Mouse (Mus musculus): ENCODE measurements around the gene Sars2. TPM values are rescaled to one million over a fixed set of nuclear protein-coding genes. Genes with fewer than 3 reads are reported as not detected.

Gene Sars2
- total RNA-seq, 2 experiments from 2014 or later: 17.5 to 23.7 TPM

DNA sequence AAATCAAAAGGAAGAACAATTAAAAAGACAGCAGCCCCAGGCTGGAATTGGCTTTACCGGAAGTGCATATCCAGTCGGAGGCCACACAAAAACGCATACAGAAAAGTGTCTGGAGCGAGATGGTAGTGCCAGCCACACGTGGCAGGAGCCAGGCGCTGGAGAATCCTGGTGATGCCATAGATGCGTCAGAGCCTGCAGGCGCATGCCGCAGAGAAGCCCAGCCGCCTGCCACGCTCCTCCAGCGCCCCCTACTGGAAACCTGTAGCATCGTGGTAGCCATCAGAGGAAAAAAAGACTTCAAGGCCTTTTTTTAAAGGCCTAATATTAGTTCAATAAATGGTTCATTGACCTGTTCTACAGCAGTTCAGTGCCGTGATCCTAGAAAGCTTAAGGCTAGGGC, 15.2 kb upstream of the Sars2 start:
- DNase-seq: peak; percentile 91

DNA sequence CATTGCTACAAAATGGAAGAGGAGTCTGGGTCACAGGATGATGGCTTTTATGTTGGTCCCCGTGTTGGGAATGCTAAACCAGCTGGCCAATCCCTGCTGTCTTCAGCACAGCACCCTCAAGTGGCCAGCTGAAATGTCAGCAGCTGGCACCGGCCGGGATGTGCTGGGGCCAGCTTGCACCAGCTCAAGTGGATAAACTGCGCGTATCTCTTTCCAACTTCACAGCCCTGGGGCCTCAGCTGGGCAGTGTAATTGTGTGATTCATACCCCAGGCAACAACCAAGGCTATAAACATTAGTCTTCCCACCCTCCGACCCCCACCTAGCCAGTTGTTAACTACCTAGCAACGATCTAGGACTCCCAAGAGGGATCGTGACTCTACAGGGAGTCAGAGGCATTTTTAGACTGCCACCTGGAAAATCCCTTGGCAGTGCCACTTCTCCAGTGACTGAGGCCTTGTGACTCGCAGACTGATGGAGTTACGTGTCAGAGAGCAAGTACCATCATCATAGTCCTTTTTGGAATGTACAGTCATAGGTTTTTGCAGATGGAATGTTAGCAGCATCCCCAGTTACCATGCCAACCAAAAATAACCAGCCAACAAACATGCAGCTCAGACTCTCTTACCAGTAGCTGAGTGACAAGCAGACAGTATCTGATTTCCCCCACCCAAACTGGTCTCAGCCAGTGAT, 14.0 kb upstream of the Sars2 start:
- DNase-seq: peak; percentile 44

DNA sequence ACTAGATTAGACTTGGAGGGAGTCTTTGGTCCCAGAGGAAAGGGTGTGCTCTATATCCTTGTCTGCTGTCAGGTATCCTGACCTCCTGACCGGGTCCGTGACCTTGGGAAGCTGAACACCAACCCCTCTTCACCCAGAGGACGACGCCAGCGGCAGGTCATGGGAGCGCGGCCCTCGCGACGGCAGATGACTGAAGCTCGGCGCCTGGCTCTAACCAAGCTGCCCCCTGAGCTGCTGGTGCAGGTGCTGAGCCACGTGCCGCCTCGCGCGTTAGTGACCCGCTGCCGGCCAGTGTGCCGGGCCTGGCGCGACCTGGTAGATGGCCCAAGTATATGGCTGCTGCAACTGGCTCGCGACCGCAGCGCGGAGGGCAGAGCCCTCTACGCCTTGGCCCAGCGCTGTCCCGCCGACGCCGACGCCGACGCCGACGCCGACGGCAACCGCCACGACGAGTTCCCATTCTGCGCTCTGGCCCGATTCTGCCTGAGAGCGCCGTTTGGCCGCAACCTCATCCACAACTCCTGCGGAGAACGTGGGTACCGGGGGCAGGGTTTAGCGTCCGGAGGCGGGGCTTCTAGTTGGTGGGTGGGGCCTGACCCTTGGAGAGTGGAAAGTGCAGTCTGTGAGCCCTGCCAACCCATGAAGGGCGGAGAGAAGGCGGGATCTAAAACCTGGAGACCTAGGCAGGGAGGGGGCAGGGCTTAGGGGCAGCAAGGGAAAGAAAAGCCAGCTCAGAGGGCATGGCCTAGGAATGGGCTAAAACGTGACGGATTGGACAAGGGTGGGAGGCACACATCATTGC, 9.2 kb upstream of the Sars2 start:
- peak; percentile 90 for DNase-seq

GRCm38 (mm10) chr7:28733211-28733610, 8.6 kb upstream of the Sars2 start:
- no peak for DNase-seq

DNA sequence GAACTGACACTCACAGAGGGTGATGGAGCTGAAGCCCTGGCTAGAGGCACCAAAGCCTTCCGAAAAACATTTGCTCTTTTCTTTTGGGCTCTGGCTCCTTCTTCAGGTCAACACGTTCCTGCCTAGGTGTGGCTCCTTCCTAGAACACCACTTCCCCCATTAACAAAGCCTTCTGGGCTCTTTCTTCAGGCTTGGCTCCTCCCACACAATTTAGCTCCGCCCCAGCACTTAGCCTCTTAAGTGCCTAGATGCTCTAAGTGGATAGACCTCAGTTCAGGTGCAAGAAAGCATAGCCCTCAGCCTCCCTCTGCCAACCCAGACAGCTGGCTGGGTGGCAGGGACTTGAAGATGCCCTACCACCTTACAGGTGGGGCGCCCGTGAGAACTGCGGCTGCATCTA, 6.1 kb upstream of the Sars2 start:
- no peak for DNase-seq

DNA sequence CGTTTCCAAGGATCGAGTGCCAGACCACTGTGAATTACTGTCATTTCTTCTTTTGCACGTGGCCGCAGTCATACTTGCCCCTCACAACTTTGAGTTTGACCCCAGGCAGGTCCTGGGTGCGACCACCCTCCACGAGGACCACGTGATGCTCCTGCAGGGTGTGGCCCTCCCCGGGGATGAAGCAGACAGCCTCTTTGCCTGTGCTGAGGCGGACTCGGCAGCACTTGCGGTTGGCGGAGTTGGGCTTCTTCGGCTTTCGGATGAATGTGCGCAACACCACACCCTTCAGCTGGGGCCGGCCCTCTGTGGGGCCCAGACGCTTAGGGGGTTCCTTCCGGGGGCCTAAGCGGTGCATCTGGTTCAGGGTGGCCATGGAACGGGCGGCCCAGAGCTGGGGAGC, 2.0 kb upstream of the Sars2 start:
- DNase-seq: no peak

GRCm38 (mm10) chr7:28740949-28741348, 843 bp upstream of the Sars2 start:
- no peak for DNase-seq

DNA sequence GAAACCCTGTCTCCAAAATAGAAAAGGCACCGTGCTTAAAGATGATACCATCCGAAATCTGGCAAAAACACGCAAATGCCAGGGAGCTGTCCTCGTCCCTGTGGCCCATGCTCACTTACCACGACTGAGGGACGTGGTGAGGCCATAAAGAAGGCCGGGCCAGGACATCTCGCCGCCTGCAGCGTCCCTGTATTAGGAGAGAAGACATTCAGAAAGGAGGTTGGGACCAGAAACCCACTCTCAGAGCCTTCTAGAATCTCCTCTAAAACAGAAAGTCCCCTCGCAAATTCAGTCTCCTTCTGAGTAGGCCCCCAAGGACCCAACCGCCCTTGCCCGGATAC, 454 bp upstream of the Sars2 start:
- no peak for DNase-seq

DNA sequence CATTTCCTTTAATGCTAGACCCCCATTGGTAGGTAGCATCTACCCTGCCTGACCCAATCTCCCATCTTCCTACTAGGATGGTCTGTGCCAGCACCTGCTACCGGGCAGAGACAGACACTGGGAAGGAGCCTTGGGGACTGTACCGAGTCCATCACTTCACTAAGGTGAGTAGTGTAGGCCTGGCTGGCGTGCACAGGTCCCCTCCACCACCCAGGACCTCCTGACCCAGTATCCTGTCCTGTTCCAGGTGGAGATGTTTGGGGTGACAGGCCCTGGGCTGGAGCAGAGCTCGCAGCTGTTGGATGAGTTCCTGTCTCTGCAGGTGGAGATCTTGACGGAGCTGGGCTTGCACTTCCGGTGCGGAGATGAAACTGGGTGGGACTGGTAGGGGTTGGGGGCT, 8.1 kb downstream of the Sars2 start:
- DNase-seq: no peak

DNA sequence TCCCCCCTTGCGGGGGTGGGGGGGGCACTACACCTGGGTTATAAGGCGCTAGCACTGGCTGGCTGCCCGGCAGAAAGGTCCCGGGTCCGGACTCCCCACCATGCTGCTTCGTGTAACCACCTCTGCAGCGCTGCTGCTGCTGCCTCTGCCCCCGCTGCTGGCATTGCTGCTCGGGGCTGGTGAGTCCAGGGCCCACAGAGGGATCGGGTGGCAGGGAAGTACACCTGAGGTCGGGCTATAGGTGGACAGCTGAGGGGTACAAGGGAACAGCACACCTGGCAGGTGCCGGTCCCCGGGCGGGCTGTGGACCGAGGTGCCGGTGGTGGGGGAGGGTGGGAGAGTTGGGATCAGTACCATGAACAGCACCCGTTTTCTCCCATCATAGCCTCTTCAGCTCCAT, 14.3 kb downstream of the Sars2 start, which contains the start of gene Ccer2:
Gene Ccer2, plus strand, starts transcription at position 96 of the 400 bp plus-strand sequence.
- no peak for DNase-seq

DNA sequence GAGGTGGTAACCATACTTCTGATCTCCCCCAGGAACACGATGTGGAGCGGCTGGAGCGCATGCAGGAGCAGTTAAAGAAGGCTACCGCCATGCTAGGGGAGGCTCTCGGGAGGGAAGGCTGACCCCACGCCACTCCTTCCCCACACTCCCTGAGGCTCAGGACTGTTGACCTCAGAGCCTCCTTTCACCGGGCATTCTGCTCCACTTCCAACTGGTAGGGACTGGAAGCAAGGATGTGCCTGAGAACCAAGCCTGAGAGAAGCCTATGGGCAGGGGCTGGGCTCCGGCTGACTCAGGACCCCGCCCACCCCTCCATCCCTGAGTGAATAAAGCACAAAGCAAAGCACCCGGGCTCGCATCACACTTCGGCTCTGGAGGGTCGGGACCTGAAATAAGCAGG, 16.8 kb downstream of the Sars2 start:
- no peak for DNase-seq

DNA sequence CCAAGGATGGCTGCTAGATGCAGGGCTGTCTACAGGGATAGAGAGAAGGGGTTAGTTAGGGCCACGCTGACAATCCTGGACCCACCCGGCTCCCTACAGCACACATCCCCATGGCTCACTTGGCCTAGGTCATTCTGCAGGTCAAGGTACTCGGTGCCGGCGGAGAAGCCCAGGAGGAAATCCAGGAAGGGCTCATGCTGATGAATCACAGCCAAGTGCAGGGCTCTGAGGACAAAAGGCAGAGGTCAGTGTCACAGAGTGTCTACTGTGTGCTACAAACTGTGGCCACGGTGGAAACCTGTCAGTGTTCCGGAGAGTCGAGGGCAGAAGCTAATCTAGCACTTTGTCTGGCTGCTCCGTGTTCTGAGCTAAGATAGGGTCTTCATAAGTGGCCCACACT, 20.1 kb downstream of the Sars2 start:
- no peak for DNase-seq

DNA sequence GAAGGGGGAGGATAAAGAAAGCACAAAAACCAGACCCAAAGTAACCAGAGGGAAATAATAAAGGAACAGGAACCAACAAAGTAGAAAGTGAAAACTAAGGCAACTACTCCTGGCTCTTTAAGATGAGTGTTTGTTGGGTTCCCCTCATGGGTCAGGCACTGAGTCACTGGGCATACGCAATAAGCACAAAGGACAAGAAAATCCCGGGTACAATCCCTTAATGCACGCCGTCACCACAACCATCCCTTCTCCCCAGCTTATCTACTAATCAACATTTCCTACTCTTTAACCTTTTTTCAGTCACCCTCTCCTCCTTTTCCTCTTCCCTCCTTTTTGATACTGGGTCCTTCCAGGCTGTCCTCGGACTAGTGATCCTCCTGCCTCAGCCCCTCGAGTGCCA, 23.4 kb downstream of the Sars2 start:
- no peak for DNase-seq

GRCm38 (mm10) chr7:28766173-28766879, 24.5 kb downstream of the Sars2 start, which contains the start of gene Sirt2:
Gene Sirt2 (plus strand): TSS chr7:28766735.
- peak; percentile 95 for DNase-seq

GRCm38 (mm10) chr7:28766910-28767309, 25.1 kb downstream of the Sars2 start:
- DNase-seq: no peak

- no peak for DNase-seq
These were observed 25.7 kb downstream of the Sars2 start, which contains the start of gene Nfkbib for GRCm38 (mm10) chr7:28767462-28767965. Gene Nfkbib (minus strand): TSS chr7:28767512.

DNA sequence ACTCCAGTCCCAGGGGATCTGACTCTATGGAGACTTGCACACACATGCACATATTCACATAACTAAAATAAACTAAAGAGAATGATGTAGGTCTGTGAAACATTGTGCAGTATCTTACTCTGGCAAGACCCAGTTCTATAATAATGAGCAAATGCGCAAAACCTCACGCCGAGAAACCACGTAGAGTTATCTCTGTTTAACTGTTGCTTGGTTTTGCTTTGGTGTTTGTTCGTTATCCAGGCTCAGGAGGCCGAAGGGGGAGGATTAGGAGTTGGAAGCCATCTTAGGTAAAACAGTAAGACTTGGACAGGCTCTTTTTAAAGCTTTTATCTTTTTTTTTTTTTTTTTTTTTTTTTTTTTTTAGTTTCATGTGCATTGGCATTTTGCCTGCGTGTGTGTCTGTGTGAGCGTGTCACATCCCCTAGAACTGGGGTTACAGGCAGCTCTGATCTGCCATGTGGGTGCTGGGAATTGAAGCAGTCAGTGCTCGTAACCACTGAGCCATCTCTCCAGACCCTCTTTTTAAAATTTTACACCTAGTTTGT, 27.7 kb downstream of the Sars2 start:
- no peak for DNase-seq

GRCm38 (mm10) chr7:28770309-28770708, 28.5 kb downstream of the Sars2 start:
- no peak for DNase-seq

DNA sequence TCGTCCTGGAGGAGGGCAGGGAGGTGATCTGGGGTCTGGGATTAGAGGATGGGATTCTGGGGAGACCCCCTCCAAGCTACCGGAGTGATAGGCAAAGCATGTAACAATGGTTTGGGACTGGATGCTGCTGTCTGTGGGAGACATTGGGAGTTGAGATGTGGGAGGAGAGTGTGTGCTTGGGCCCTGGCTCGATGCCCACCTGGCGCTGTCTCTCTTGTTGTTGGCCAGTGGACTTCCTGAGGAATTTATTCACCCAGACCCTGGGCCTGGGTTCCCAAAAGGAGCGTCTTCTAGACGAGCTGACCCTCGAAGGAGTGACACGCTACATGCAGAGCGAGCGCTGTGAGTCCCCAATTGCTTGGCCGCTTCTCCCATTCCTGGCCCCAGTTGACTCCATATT, 30.1 kb downstream of the Sars2 start:
- peak; percentile 44 for DNase-seq

DNA sequence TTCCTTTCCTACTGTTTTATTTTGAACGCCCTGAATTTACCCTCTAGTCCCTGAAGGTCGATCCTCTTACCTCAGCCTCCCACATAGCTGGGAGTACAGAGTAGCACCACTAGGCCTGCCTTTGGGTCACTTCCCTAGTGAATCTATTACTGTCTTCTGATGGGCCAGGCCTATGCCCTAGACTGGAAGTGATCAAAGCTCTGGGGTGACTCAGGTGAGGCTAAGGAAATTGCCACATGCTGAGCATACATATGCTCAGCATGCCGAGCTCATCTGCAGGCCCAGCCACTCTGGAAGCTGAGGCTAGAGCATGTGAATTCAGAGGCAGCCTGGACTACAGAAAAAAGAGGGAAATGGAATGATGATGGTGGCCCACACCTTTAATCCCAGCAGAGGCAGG, 31.4 kb downstream of the Sars2 start:
- no peak for DNase-seq

DNA sequence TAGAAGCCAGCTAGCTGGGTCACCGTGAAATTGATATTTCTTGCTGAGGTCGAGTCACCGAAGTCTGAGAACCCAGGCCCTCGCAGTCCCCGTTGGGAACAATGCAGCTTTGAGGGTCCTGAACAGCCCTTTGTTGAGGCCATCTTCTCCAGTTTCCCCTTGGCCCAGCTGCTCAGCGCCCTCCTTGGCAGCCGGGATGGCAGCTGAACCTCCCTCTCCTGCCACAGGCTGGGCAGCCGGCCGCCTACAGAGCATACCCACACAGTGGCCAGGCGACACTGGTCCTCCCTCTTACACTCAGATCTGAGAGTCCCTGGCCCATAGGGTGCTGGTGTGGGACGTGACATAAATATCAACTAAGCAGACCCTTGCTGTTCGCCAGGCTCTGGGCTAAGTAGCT, 32.4 kb downstream of the Sars2 start:
- no peak for DNase-seq

DNA sequence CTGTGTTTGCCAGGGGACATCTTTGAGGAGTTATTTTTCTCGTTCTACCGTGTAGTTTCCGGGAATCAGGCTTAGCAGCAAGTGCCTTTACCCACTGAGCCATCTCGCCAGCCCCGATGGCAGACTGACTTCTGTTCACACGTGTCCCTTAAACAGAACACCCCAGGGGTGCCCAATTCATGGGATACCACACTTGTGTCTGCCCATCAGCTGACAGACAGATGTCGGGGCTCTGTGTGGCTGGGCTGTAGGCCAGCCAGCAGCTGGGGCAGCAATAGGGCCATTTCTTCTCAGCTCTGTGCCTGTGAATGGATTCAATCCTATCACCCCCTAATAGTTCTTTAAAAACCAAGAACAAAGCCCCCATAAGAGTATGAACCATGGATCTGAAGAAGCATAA, 33.3 kb downstream of the Sars2 start:
- no peak for DNase-seq

DNA sequence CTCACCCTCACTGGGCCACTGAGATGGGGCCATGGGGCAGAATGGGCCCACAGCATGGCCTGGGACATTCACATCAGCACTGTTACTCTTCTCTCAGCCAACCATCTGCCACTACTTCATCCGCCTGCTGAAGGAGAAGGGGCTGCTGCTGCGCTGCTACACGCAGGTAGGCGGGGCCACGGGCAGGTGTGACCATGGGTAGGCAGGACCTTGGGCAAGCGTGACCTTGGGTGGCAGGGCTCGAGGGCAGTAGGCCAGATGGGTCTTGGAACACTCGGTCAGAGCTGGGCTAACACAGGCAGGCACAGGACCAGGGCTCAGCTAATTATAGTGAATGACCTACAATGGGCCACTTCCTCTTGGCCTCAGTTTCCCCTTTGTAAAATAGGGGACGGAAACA, 37.0 kb downstream of the Sars2 start:
- DNase-seq: no peak
